Mouse (Mus musculus) ovary, postnatal 10 days (tissue): ENCODE measurements around the gene Atp6v1g2.
"Not testable (repeated sequence)": the region's sequence is repeated elsewhere in the genome, so short reads cannot be mapped to it uniquely, and the experiment has no call there.

Experiments used
- DNase-seq: peaks from one replicate; pipeline ENCODE4 v3.0.0; 2022; ENCODE audit warnings: low spot score

Gene Atp6v1g2

GRCm38 (mm10) chr17:35202442-35202841, 31.0 kb upstream of the Atp6v1g2 start:
- DNase-seq = no peak

DNA sequence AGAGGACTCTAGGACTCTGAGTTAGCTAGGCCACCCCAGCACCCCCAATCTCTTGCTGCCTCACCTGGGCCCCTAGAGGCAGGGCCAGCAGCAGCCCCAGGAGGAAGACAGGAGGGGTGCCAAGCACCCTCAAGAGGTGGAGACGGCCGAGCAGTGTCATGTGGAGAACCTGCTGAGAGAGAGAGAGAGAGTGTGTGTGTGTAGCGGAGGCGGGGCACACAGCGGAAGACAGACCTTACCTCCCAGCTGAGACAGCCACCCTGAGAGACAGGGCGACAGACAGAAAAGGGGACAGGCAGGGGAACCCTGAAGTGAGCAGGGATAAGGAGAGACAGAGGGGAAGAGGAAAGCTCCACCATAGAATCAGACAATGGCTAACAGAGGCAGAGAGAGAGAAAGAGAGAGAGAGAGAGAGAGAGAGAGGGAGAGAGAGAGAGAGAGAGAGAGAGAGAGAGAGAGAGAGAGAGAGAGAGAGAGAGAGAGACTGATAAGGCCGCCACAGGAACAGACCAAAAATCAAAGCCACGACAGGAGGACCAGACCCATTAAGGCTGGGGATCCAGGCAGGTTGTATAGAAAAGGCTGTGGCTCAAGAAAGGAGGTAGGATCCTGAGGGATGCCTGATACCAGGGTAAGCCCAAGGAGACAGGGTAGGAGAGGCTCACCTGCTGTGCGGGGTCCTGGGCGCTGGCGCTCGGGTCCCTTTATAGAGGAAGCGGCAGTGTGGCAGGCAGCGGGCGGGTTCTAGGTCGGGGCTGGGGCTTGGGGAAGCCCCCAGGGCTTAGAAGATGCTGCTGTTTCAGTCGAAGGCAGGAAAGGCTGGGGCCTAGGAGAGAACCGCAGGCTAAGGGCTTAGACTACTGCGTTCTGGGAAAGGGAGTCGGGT, 28.7 kb upstream of the Atp6v1g2 start, which contains the start of gene Lta:
Lta (minus strand) TSS at position 858 of the 886 bp plus-strand sequence.
- no peak for DNase-seq

- DNase-seq = no peak
Observed at GRCm38 (mm10) chr17:35205380-35205769, 28.1 kb upstream of the Atp6v1g2 start.

DNA sequence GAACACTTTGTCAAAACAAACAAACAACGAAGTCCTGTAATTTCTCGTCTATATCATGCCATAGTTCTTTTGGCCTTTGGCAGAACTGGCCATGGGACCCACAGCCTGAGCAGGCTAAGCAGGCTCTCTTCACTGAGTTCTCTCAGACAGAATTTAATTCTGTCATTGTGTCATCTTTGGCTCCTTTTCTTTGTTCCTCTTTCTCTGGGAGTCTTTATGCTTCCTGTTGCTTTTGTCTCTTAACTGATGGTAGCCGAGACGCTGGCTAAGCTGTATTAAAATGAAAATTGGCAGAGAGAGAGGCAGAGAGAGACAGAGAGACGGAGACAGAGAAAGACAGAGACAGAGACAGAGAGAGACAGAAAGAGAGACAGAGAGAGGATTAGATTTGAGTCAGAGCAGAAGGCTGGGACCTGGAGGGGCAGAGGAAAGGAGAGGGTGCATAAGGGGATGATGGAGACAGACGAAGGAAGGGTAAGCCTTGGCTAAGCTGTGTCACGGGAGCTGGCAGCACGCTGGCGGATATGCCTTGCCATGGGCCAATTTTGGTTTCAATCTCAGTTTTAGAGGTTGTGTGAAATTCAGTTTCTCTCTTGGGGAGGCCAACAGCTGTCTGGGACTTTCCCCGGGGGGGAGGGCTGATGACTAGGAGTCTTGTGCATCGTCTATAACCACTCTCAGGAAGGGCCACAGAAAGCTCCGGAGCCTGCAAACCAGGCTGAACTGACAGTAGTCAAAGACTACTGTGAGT, 23.5 kb upstream of the Atp6v1g2 start:
- no peak for DNase-seq

DNA sequence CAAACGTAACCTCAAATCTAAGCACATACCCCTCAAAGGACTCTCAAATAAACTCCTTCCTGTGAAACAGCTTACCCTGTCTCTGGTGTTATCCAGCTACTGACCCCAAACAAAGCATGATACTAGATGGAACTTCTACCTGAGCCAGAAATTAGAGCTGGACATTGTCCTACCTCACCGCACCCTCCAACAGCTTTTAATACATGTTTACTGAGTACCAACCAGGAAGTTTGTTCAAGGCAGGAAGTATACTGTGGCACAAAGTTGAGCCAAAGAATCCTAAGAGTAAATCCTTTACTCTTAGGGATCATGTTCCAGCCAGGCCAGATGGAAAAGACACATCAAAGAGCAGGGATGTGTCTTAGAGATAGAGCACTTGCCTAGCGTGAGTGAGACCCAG, 22.9 kb upstream of the Atp6v1g2 start:
- DNase-seq = no peak

GRCm38 (mm10) chr17:35213071-35213470, 20.4 kb upstream of the Atp6v1g2 start:
- DNase-seq = no peak

GRCm38 (mm10) chr17:35218516-35219193, 14.8 kb upstream of the Atp6v1g2 start:
- no peak for DNase-seq

- DNase-seq = no peak
Observed at GRCm38 (mm10) chr17:35219601-35220041, 13.8 kb upstream of the Atp6v1g2 start.

GRCm38 (mm10) chr17:35220156-35220952, 13.1 kb upstream of the Atp6v1g2 start, which contains the start of gene Gm16181:
Gm16181 (plus strand) TSS chr17:35220834.
- DNase-seq = no peak

DNA sequence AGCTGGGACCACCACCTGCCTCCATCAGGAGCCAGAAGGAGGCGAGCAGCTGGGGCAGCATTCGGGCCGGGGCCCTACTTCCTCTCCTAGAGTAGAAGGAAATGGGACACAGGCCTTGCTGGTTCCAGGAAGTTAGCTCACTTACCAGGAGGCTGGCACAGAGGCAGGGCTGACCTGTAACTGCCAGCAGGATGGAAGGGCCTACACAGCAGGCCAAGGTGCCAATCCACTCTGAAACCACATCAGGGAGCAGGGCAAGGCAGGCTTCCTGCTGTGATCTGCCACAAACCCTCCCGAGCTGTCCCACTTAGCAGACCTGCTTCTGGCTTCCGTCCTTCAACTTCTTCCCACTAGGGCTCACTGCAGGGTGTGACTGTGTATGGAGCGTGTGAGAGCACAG, 11.2 kb upstream of the Atp6v1g2 start:
- no peak for DNase-seq

DNA sequence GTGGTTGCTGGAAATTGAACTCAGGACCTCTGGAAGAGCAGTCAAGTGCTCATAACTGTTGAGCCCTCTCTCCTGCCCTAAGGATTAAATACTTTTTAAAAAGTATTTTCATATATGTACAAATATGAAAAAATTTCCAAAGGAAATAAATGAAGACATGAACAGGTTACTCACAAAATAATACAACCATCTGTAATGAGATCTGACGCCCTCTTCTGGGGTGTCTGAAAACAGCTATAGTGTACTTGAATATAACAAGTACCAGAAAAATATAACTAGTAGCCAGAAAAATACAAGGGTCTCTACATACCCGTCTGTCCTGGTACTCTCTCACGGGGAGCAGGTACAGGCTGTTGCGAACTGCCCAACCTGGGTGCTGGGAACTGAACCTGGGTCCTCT, 8.8 kb upstream of the Atp6v1g2 start:
- no peak for DNase-seq

- DNase-seq = no peak
Observed at GRCm38 (mm10) chr17:35225456-35225855, 8.0 kb upstream of the Atp6v1g2 start.

GRCm38 (mm10) chr17:35226561-35227046, 6.9 kb upstream of the Atp6v1g2 start:
- no peak for DNase-seq

- no peak for DNase-seq
Observed at GRCm38 (mm10) chr17:35231022-35231421, 2.4 kb upstream of the Atp6v1g2 start.

GRCm38 (mm10) chr17:35232043-35232442, 1.4 kb upstream of the Atp6v1g2 start:
- DNase-seq = peak; percentile 77

- DNase-seq = no peak
Observed at GRCm38 (mm10) chr17:35232659-35233058, 801 bp upstream of the Atp6v1g2 start.

GRCm38 (mm10) chr17:35234090-35234489, 630 bp downstream of the Atp6v1g2 start:
- DNase-seq = not testable (repeated sequence)

DNA sequence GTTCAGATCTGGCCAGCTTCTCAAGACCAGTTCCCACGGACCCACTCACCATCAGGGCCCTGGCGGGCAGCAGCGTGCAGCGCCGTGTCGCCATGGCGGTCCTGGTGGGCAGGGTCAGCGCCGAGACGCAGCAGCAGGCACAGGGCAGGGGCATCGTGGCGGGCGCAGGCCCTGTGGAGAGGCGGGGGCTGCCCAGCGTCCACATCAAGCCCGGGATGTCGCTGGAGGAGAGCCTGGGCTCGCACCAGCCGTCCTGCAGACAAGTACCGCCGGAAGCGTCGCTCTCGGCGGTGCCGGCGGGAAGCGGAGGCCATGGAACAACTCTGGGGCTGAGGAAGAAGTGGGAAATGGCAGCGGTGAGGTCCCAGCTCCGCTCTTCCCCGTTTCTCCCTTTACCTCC, 1.4 kb downstream of the Atp6v1g2 start:
- DNase-seq = peak; percentile 42

- peak; percentile 61 for DNase-seq
Observed at GRCm38 (mm10) chr17:35235614-35236389, 2.3 kb downstream of the Atp6v1g2 start, which contains the start of gene Nfkbil1. Nfkbil1 (minus strand) TSS chr17:35235792.

GRCm38 (mm10) chr17:35236390-35236746, 2.9 kb downstream of the Atp6v1g2 start:
- peak; percentile 99 for DNase-seq
